Mouse (Mus musculus): ENCODE measurements around the gene S100pbp. TPM values are rescaled to one million over a fixed set of nuclear protein-coding genes. Genes with fewer than 3 reads are reported as not detected.
A peak's percentile ranks its signal among the peaks of the same experiment; 100 is the strongest.

Gene S100pbp
- total RNA-seq, 2 experiments from 2014 or later: 33.9 to 34.5 TPM

DNA sequence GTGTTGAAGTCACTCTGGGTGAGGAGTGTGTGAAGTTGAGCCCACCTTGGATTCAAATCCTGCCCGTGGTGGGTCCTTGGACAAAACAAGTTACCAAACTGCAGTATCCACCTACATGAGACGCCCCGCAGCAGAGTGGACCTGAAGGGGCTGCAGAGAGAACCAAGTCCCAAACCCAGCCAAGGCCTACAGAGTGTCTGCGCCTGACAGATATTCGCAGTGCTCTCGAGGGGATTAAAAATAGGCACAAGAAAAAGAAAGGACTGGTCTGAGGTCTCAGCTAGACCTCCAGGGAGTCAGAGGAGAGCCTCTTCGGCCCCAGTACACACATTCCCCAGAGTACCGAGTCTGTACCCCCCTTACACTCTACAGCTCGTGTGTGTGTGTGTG is 53.3 kb downstream of the S100pbp start:
- Histone ChIP-seq H3K27ac (peak overlapping the region; percentile 94), H3K4me3 (peak overlapping the region; percentile 61)
- intact Hi-C loops (cut with DNase I): loop anchor here (10.0 kb wide), 1 partner anchor 319 kb away; no protein-coding TSS in a partner anchor
- no peak for DNase-seq (ENCODE audit: extremely low spot score in 1 of 2, low spot score in 2 of 2)
- TF ChIP-seq CTCF (IDR thresholded peaks at IDR 0.05): no peak

DNA sequence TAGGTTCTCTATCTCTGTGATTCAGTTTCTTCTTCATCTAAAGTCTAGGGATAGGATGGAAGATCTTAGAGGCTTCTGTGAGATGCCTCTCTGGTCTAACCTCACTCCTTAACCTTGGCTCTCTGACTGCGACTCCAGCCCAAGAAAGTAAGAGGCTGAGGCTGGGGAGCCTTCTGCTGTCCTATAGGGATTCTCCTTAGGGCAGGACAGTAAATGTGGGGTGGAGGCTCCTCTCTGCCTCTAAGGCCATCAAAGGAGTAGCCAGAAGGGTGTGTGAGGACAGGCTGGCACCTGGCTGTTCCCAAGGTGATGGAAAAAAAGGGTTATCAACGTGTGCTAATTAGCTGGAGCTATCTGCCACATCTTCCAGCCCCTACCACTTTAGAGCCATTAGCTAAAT is 53.9 kb downstream of the S100pbp start:
- Histone ChIP-seq H3K4me3 (no peak overlapping the region), H3K27ac (peak overlapping the region; percentile 94)
- TF ChIP-seq CTCF (IDR thresholded peaks at IDR 0.05): no peak
- DNase-seq (ENCODE audit: extremely low spot score in 1 of 2, low spot score in 2 of 2): no peak
- intact Hi-C loops (cut with DNase I): loop anchor here (10.0 kb wide), 1 partner anchor 319 kb away; no protein-coding TSS in a partner anchor

DNA sequence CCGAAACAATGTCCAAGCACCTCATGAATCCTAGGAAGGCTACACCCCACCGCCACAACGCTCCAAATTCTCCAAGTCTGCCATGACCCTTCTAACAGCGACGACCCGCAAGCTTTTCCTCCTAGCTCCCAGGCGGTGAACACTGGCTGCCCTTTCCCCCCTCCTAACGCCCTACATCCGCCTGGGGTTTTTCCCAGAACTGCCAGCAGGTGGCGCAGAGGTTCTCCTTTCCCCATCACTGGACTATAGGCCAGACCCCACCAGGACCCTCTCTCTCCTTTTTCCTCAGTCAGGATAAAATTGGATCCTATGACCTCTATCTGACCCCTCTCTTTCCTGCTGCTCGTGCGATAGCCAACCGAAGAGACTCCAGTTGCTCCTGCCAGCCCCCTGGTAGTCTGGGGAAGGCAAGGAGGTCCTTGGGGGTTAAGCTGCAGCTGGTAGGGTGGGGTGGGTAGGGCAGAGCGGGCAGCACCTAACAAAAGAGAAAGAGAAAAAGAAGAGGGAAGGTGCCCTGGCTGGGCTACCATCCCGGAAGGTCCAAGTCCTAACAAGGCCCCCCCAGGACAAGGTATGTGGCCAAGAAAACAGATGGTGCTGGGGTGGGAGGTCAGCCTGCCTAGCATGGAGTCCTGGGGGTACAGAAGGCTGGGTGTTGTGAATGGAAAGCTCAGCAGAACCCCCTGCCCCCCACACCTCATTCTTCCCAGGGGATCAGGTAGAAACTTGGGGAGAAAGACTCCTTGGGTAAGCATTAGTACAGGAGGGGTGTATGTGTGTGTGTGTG is 54.5 kb downstream of the S100pbp start:
- H3K27ac ChIP-seq: no peak overlapping the region
- peak; percentile 83 for TF ChIP-seq CTCF (IDR thresholded peaks at IDR 0.05)
- DNase-seq (ENCODE audit: extremely low spot score in 1 of 2, low spot score in 2 of 2): peak; percentile 66 to 78
- no peak overlapping the region for H3K4me3 ChIP-seq
- intact Hi-C loops (cut with DNase I): loop anchor here (5.0 to 10.0 kb wide), 2 partner anchors 47 to 320 kb away; no protein-coding TSS in a partner anchor

DNA sequence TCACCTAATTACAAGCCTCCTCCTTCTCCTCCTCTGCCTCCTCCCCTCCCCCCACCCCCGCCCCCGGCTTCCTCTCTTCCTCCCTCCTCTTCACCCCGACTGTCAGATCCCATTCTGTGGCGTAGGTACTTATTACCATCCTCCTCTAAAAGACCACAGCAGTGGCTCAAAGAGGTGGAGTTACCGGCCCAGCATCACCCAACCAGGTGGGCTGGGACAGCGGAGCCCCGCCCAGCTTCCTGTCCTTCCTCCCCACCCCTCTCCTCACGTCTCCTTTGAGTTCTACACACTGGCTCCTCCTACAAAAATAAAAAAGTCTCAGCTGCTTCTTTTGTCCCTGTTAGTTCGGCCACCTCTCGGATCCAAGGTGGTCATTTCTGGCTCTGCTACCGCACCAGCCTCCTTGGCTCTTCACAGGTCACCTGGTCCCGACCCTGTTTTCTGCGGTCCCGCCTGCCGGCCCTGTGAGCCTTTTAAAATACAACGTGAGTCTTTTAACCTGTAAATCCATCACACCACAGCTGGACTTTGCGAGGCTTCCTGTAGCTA is 58.7 kb downstream of the S100pbp start:
- no peak overlapping the region for H3K27ac ChIP-seq
- TF ChIP-seq CTCF (IDR thresholded peaks at IDR 0.05): no peak
- no peak for DNase-seq (ENCODE audit: extremely low spot score in 1 of 2, low spot score in 2 of 2)
- intact Hi-C loops (cut with DNase I): loop anchor here (5.0 to 10.0 kb wide), 2 partner anchors 51 to 324 kb away; no protein-coding TSS in a partner anchor
- no peak overlapping the region for H3K4me3 ChIP-seq

DNA sequence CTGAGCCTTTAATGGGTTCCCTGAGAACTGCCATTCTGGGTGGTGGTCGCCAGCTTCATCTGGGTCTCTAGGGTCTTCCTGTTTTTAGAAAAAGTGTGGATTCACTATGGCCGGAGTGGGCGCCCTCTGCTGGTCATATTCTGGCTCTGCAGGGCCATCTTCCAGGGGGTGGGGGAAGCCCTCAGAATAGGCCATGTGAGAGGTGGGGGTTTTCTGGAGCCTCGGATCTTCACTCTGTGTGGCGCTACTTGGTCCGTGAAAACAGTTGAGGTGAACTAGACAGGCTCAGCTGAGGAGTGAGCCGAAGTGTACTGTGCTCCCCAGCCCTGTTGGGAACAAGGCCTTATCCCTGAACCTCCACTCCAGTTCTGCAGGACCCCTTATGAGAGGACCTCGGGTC is 59.4 kb downstream of the S100pbp start:
- no peak overlapping the region for H3K4me3 ChIP-seq
- intact Hi-C loops (cut with DNase I): loop anchor here (5.0 to 10.0 kb wide), 2 partner anchors 52 to 325 kb away; no protein-coding TSS in a partner anchor

DNA sequence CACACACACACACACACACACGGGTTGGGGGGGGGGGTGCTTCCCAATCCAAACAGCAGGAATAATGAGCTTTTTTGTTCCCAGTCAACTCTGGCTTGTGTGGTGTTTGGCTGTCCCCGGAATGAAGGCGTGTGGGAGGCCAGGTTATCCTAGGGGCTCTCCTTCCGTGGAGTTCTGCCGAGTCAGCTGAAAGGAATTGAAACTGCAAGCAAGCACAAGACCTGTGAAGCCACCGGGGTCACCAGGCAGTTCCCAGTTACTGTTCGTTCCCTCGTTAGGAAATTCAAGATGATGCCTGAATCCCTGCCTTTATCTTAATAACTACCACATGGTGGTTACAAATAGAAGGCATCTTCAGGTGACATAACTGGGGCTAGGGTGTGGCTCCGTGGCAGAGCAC is 60.1 kb downstream of the S100pbp start:
- no peak for TF ChIP-seq CTCF (IDR thresholded peaks at IDR 0.05)
- intact Hi-C loops (cut with DNase I): no loop called here
- Histone ChIP-seq H3K27ac (no peak overlapping the region), H3K4me3 (no peak overlapping the region)
- DNase-seq (ENCODE audit: extremely low spot score in 1 of 2, low spot score in 2 of 2): no peak

More for the DNA sequence above, 59.4 kb downstream of the S100pbp start:
- TF ChIP-seq CTCF (IDR thresholded peaks at IDR 0.05): peak; percentile 83
- peak in 1 of 2 experiments; percentile 36 for DNase-seq (ENCODE audit: extremely low spot score in 1 of 2, low spot score in 2 of 2)
- no peak overlapping the region for H3K27ac ChIP-seq

DNA sequence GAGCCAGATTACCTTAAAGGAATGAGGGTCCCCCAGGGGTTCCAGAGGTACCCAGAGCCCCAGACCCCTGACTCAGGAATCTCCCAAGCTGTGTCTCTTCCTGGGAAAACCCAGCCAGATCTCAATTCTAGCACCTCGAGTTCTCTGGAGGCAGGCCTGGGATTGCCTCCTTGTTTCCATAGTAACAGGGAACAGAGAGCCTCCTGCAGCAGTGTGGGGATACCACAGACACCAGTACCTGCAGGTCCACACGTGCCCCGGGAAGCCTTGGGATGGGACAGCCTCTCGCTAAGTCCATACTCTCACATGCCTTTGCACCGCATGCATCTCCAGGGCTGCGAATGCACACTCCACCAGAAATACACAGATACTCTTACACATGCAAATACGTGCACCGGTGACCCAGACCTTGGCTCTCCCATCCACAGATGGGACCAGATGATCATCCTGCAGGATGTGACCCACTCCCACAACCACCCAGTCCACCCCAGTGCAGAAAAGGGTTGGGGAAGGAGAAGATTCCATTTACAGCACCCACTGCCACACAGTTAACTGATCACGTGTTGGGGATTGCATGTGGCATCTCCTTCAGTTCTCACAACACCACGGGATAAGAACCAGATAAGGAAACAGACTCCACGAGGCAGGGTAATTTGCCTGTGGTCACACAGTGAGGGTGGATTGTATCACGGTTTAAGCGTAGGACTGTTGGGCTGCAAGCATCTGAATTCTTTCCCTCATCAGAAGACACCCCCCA is 60.8 kb downstream of the S100pbp start:
- Histone ChIP-seq H3K27ac (peak overlapping the region; percentile 66; the same call in 1 of the 2 replicates), H3K4me3 (no peak overlapping the region)
- intact Hi-C loops (cut with DNase I): no loop called here
- peak; percentile 47 to 51 for DNase-seq (ENCODE audit: extremely low spot score in 1 of 2, low spot score in 2 of 2)
- TF ChIP-seq CTCF (IDR thresholded peaks at IDR 0.05): no peak

DNA sequence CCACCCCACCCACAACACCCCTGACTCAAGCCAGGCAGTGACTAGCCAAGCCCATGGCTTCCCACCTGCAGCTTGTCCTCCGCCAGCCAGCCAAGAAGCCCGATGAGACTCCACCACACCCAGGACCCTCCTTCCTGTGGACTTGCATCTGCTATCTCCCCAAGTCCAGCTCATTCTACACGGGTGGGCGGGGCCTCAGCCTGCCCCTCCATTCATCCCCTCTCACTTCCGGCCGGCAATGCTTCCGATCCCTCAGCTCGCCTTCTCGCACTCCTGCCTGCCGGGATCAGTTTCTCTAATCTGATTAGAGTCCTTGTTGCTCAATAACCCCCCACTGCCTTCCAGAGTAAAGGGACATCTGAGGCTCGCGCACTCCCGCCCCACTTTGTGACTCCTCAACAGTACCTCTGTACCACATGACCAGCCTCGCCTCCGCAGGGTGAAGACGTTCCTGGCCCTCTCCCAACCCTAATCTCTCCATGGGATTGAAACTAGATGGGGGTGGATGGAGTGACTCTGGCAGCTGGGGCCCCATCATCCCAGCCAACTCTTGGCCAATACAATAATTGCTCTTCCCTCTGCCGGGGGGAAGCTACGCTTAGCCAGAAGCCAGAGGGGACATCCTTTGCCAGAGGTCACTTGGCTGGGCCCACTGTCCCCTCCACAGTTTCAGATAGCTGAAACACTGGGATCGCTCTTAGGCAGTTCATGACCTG is 63.6 kb downstream of the S100pbp start:
- DNase-seq (ENCODE audit: extremely low spot score in 1 of 2, low spot score in 2 of 2): no peak
- intact Hi-C loops (cut with DNase I): no loop called here
- no peak for TF ChIP-seq CTCF (IDR thresholded peaks at IDR 0.05)
- H3K27ac ChIP-seq: no peak overlapping the region
- H3K4me3 ChIP-seq: no peak overlapping the region

DNA sequence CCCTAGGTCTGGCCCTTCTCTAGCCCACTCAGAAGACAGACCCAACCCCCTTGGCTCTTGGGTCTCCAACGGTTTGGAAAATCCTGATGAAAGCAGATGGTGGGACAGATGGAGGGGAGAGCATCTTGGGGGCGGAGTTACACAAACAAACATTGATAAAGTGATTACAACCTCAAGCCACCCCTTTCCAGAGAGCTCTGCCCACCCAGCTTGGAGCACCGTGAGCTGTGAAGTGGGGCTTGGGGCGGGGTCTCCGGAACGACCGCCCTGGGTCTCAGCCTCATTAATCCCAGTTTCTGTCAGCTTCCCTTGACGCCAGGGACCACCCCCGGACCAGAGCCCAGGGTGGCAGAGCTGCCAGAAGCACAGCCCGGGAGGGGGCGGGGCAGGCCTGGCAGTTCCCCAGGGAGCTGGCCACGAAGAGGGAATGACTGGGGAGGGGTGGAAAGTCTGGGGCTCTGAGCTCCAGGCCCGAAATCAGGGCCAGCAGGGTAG is 64.8 kb downstream of the S100pbp start:
- Histone ChIP-seq H3K4me3 (no peak overlapping the region), H3K27ac (no peak overlapping the region)
- peak; percentile 48 to 68 for DNase-seq (ENCODE audit: extremely low spot score in 1 of 2, low spot score in 2 of 2)
- TF ChIP-seq CTCF (IDR thresholded peaks at IDR 0.05): no peak
- intact Hi-C loops (cut with DNase I): no loop called here

DNA sequence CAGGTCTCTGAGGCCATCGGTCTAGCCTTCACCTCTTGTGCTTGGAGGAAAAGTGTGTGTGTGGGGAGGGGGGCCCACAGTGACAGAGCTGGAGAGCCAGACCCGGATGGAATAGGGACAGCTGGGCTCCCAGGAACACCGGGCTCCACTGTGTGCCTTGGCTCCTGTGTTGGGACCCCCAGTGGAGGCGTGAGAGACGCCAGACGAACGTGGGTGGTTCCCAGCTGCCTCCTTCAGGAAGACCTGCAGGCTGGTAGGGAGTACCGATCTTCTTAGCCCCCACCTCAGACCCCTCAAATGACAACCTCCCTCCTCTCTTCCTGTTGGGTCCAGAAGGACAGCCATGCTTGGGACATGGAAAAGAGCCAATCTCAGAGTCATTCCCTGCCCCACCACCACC is 66.8 kb downstream of the S100pbp start:
- Histone ChIP-seq H3K27ac (no peak overlapping the region), H3K4me3 (no peak overlapping the region)
- no peak for TF ChIP-seq CTCF (IDR thresholded peaks at IDR 0.05)
- peak in 1 of 2 experiments; percentile 25 for DNase-seq (ENCODE audit: extremely low spot score in 1 of 2, low spot score in 2 of 2)
- intact Hi-C loops (cut with DNase I): no loop called here

DNA sequence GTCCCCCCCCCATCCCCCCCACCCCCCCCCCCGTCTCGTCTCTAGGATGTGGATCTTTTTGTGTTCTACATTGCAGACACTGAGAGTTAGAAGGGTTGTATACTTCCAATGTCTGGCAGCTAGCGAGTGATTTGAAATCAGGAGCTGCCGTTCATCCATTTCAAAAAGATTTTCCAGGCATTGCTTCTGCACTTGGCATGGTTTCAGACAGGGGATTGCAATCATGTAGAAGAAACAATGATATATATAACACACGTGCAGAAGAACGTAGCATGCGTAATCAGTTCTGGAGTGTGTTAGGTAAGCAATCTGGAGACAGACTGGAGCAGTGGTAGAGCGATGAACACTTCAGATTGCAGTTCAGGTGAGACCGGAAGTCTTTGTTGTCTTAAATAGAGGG is 67.4 kb downstream of the S100pbp start:
- TF ChIP-seq CTCF (IDR thresholded peaks at IDR 0.05): no peak
- no peak for DNase-seq (ENCODE audit: extremely low spot score in 1 of 2, low spot score in 2 of 2)
- no peak overlapping the region for H3K27ac ChIP-seq
- intact Hi-C loops (cut with DNase I): no loop called here
- H3K4me3 ChIP-seq: no peak overlapping the region

All from left cerebral cortex, adult 2 months (tissue).